Mouse (Mus musculus) limb, embryonic 14.5 days (tissue): ENCODE measurements around the gene Maml3. TPM values are rescaled to one million over a fixed set of nuclear protein-coding genes. Genes with fewer than 3 reads are reported as not detected.

Experiments used
- ATAC-seq: fragments of 200-750 bp; cut with Nextera tagmentation; 2 replicates; pipeline ENCODE4 v1.8.0; 2017; ENCODE audit warnings: low read depth, moderate number of reproducible peaks, moderate TSS enrichment; ENCODE audit not compliant: low FRiP score
- DNase-seq: peaks from one replicate; pipeline ENCODE4 v3.0.0-alpha.2; 2015; ENCODE audit warnings: low spot score
- H3K27ac ChIP-seq: fragments of 300-500 bp; sonication (generic); replicated peaks from 2 replicates; pipeline ENCODE4 v1.5.1; 2014; ENCODE audit warnings: low read depth, mild to moderate bottlenecking, low read length, moderate library complexity, mixed read lengths
- H3K27me3 ChIP-seq: fragments of 300-500 bp; sonication (generic); 2 replicates; pipeline ENCODE4 v1.6.1; 2014; ENCODE audit warnings: low read length, mixed read lengths; ENCODE audit not compliant: control insufficient read depth, insufficient read depth
- H3K36me3 ChIP-seq: fragments of 300-500 bp; sonication (generic); 2 replicates; pipeline ENCODE4 v1.6.1; 2014; ENCODE audit warnings: mild to moderate bottlenecking, low read length, moderate library complexity, mixed read lengths; ENCODE audit not compliant: control insufficient read depth, insufficient read depth
- H3K4me1 ChIP-seq: fragments of 300-500 bp; sonication (generic); 2 replicates; pipeline ENCODE4 v1.6.1; 2014; ENCODE audit warnings: antibody characterized with exemption, low read length, mixed read lengths; ENCODE audit not compliant: control insufficient read depth, insufficient read depth
- H3K4me2 ChIP-seq: fragments of 300-500 bp; sonication (generic); replicated peaks from 2 replicates; pipeline ENCODE4 v1.6.1; 2014; ENCODE audit warnings: low read depth, mild to moderate bottlenecking, low read length, moderate library complexity; ENCODE audit not compliant: severe bottlenecking
- H3K4me3 ChIP-seq: fragments of 300-500 bp; sonication (generic); replicated peaks from 2 replicates; pipeline ENCODE4 v1.5.1; 2014; ENCODE audit warnings: low read length
- H3K9ac ChIP-seq: fragments of 300-500 bp; sonication (generic); 2 replicates; pipeline ENCODE4 v1.6.1; 2014; ENCODE audit warnings: mild to moderate bottlenecking, low read depth, low read length, moderate library complexity; ENCODE audit not compliant: severe bottlenecking
- H3K9me3 ChIP-seq: fragments of 300-500 bp; sonication (generic); 2 replicates; pipeline ENCODE4 v1.6.1; 2016; ENCODE audit warnings: low read length; ENCODE audit not compliant: control insufficient read depth
- POLR2A ChIP-seq: fragments of 200-500 bp; IDR thresholded peaks from 2 replicates; pipeline ENCODE4 v1.8.0; 2012; ENCODE audit warnings: inconsistent platforms, mild to moderate bottlenecking, moderate library complexity, borderline replicate concordance; ENCODE audit not compliant: insufficient read depth, insufficient read length; ENCODE audit errors: extremely low read depth
- WGBS: fragments of 180-500 bp; shearing (Covaris S2); extraction: QIAGEN DNeasy Blood & Tissue Kit; methylation state at CpG from one replicate; pipeline ENCODE4 v1.1.7; 2014; 5-methylcytosine and 5-hydroxymethylcytosine counted together
- polyA plus RNA-seq, 2 experiments: library from polyadenylated mRNA; depleted of rRNA in 1 of 2; stranded (reverse) in 1 of 2; unstranded in 1 of 2; fragments of >200 nt; fragmentation: Nextera tagmentation in 1 of 2; extraction: Ambion mirVana in 1 of 2; gene quantifications; 2 replicates each; pipeline versions ENCODE4 v1.2.1 to v1.2.3; 2012 to 2014

Gene Maml3
- polyA plus RNA-seq, 2 experiments = 5.4 to 5.6 TPM

- 53% methylated on average over 8 of the region's 8 CpGs for WGBS
- no peaks in the 10 kb centered on the region for H3K27me3 ChIP-seq
- H3K9me3 ChIP-seq = no peaks in the 10 kb centered on the region
- H3K27ac ChIP-seq = no peak overlapping the region
- no peak overlapping the region for H3K4me2 ChIP-seq
- DNase-seq (peak; percentile 9), ATAC-seq (peak; percentile 34; the same call in 1 of the 2 replicates)
- no peaks in the 10 kb centered on the region for H3K4me1 ChIP-seq
- TF ChIP-seq POLR2A = no peak
- H3K36me3 ChIP-seq = no peaks in the 10 kb centered on the region
- no peak overlapping the region for H3K4me3 ChIP-seq
- no peak overlapping the region for H3K9ac ChIP-seq
Measured at GRCm38 (mm10) chr3:51943642-51944041, 161.2 kb downstream of the Maml3 start.

GRCm38 (mm10) chr3:51941781-51942180, 163.1 kb downstream of the Maml3 start:
- H3K27me3 ChIP-seq = no peaks in the 10 kb centered on the region
- WGBS = 79% methylated on average over 8 of the region's 8 CpGs
- no peaks in the 10 kb centered on the region for H3K9me3 ChIP-seq
- ATAC-seq (no peak), DNase-seq (no peak)
- no peak overlapping the region for H3K27ac ChIP-seq
- no peak overlapping the region for H3K4me2 ChIP-seq
- TF ChIP-seq POLR2A = no peak
- no peak overlapping the region for H3K4me3 ChIP-seq
- no peaks in the 10 kb centered on the region for H3K36me3 ChIP-seq
- H3K4me1 ChIP-seq = no peaks in the 10 kb centered on the region
- H3K9ac ChIP-seq = no peak overlapping the region

- Histone ChIP-seq H3K4me3 (no peak overlapping the region), H3K4me2 (no peak overlapping the region), H3K4me1 (no peaks in the 10 kb centered on the region), H3K27me3 (no peaks in the 10 kb centered on the region), H3K9ac (no peak overlapping the region), H3K27ac (no peak overlapping the region), H3K9me3 (no peaks in the 10 kb centered on the region), H3K36me3 (no peaks in the 10 kb centered on the region)
- no peak for TF ChIP-seq POLR2A
- WGBS = 89% methylated on average over 7 of the region's 7 CpGs
- no peak for ATAC-seq
- DNase-seq = no peak
Measured at GRCm38 (mm10) chr3:51939864-51940263, 165.0 kb downstream of the Maml3 start.

- Histone ChIP-seq H3K4me3 (no peak overlapping the region), H3K27me3 (no peaks in the 10 kb centered on the region), H3K9ac (no peak overlapping the region), H3K4me2 (no peak overlapping the region), H3K4me1 (no peaks in the 10 kb centered on the region), H3K27ac (no peak overlapping the region), H3K9me3 (no peaks in the 10 kb centered on the region), H3K36me3 (no peaks in the 10 kb centered on the region)
- WGBS = 84% methylated on average over 5 of the region's 5 CpGs
- no peak for TF ChIP-seq POLR2A
- no peak for ATAC-seq
- no peak for DNase-seq
Measured at GRCm38 (mm10) chr3:51939054-51939453, 165.8 kb downstream of the Maml3 start.

- ATAC-seq = no peak
- H3K4me3 ChIP-seq = no peak overlapping the region
- no peak overlapping the region for H3K4me2 ChIP-seq
- no peaks in the 10 kb centered on the region for H3K36me3 ChIP-seq
- DNase-seq = no peak
- H3K9ac ChIP-seq = no peak overlapping the region
- TF ChIP-seq POLR2A = no peak
- no peaks in the 10 kb centered on the region for H3K4me1 ChIP-seq
- H3K27ac ChIP-seq = no peak overlapping the region
- H3K9me3 ChIP-seq = no peaks in the 10 kb centered on the region
- WGBS = 92% methylated on average over 5 of the region's 5 CpGs
- no peaks in the 10 kb centered on the region for H3K27me3 ChIP-seq
Measured at GRCm38 (mm10) chr3:51937176-51937575, 167.7 kb downstream of the Maml3 start.
